Mouse (Mus musculus) liver, embryonic 14.5 days (tissue): Measurements from ENCODE around the gene Slc43a2.

Experiments used
- CTCF ChIP-seq: IDR thresholded peaks from 2 replicates; pipeline ENCODE4 v1.5.1; 2016; ENCODE audit warnings: antibody characterized with exemption, low read depth, control low read depth
- EP300 ChIP-seq: IDR thresholded peaks from 2 replicates; pipeline ENCODE4 v1.6.1; 2016; ENCODE audit warnings: antibody characterized with exemption, low read depth

- TF ChIP-seq CTCF (no peak), EP300 (no peak)
Measured at GRCm38 (mm10) chr11:75535106-75535795, 3.8 kb downstream of the Slc43a2 start.
